Mouse (Mus musculus) olfactory bulb, adult 2 months (tissue): Measurements from ENCODE around the gene Pdrg1.

Experiments used
- CTCF ChIP-seq: fragments of 200-500 bp; IDR thresholded peaks from 2 replicates; pipeline ENCODE4 v1.5.1; 2012; ENCODE audit warnings: low read depth, mild to moderate bottlenecking, low read length, moderate library complexity; ENCODE audit not compliant: insufficient read depth
- POLR2A ChIP-seq: fragments of 200-500 bp; IDR thresholded peaks from 2 replicates; pipeline ENCODE4 v1.6.1; 2012; ENCODE audit warnings: mild to moderate bottlenecking, low read depth, low read length, moderate library complexity; ENCODE audit not compliant: insufficient read depth

DNA sequence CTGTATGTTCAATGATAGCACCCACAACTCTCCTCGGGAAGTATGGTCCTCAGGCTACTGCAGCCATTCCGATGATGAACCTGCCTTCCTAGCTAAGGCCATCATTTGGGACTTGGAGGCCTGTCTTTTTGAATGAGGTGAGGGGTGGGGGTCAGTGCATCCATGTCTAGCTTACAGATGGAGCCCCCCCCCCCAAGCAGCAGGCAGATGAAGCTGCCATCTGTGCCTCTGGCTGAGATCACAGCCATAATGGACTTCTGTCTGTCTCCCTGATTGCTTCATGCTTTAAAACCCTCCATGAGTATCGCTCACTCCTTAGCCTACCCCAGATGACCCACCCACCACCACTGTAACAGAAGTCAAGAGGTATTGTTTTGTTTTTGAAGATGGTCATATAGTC lies 4.1 kb upstream of the Pdrg1 start:
- TF ChIP-seq CTCF (no peak), POLR2A (no peak)
